Mouse (Mus musculus) lung, postnatal 0 days (tissue): ENCODE results near the gene Micu1. TPM values are rescaled to one million over a fixed set of nuclear protein-coding genes. Genes with fewer than 3 reads are reported as not detected.

Experiments
- ATAC-seq: fragments of 200-750 bp; cut with Nextera tagmentation; 2 replicates; pipeline ENCODE4 v1.8.0; 2017; ENCODE audit warnings: moderate library complexity
- DNase-seq: peaks from one replicate; pipeline ENCODE4 v3.0.0-alpha.2; 2016; ENCODE audit warnings: low spot score
- H3K27ac ChIP-seq: fragments of 300-500 bp; sonication (generic); 2 replicates; pipeline ENCODE4 v1.5.1; 2014; ENCODE audit warnings: antibody characterized with exemption, mild to moderate bottlenecking, low read length, mixed read lengths
- H3K27me3 ChIP-seq: fragments of 300-500 bp; sonication (generic); replicated peaks from 2 replicates; pipeline ENCODE4 v1.6.1; 2014; ENCODE audit warnings: low read length, mixed read lengths; ENCODE audit not compliant: insufficient read depth
- H3K36me3 ChIP-seq: fragments of 300-500 bp; sonication (generic); 2 replicates; pipeline ENCODE4 v1.6.1; 2014; ENCODE audit warnings: low read length, mixed read lengths; ENCODE audit not compliant: insufficient read depth
- H3K4me1 ChIP-seq: fragments of 300-500 bp; sonication (generic); 2 replicates; pipeline ENCODE4 v1.6.1; 2014; ENCODE audit warnings: antibody characterized with exemption, low read depth, low read length, mixed read lengths; ENCODE audit not compliant: insufficient read depth
- H3K4me2 ChIP-seq: fragments of 300-500 bp; sonication (generic); replicated peaks from 2 replicates; pipeline ENCODE4 v1.6.1; 2014; ENCODE audit warnings: low read depth, mild to moderate bottlenecking, low read length, moderate library complexity, mixed read lengths
- H3K4me3 ChIP-seq: fragments of 300-500 bp; sonication (generic); 2 replicates; pipeline ENCODE4 v1.5.1; 2014; ENCODE audit warnings: low read depth, low read length
- H3K9ac ChIP-seq: fragments of 300-500 bp; sonication (generic); replicated peaks from 2 replicates; pipeline ENCODE4 v1.6.1; 2014; ENCODE audit warnings: low read depth, mild to moderate bottlenecking
- H3K9me3 ChIP-seq: fragments of 300-500 bp; sonication (generic); 2 replicates; pipeline ENCODE4 v1.6.1; 2016; ENCODE audit warnings: low read length, mixed read lengths
- CTCF ChIP-seq: IDR thresholded peaks from 2 replicates; pipeline ENCODE4 v1.5.1; 2016; ENCODE audit warnings: antibody characterized with exemption, mild to moderate bottlenecking
- EP300 ChIP-seq: IDR thresholded peaks from 2 replicates; pipeline ENCODE4 v1.6.1; 2016; ENCODE audit warnings: antibody characterized with exemption, mild to moderate bottlenecking, control low read depth
- WGBS: fragments of 180-500 bp; shearing (Covaris S2); extraction: QIAGEN DNeasy Blood & Tissue Kit; methylation state at CpG from one replicate; pipeline ENCODE4 v1.1.7; 2014; 5-methylcytosine and 5-hydroxymethylcytosine counted together
- polyA plus RNA-seq: library from polyadenylated mRNA; unstranded; fragments of >200 nt; fragmentation: Nextera tagmentation; extraction: Ambion mirVana; gene quantifications from 2 replicates; pipeline ENCODE4 v1.2.1, GENCODE M21; 2015

The Micu1 gene
- polyA plus RNA-seq, 1 experiment from 2014 or later, result 57.0 TPM

- Histone ChIP-seq H3K4me3 (no peak overlapping the region), H3K27me3 (no peaks in the 10 kb centered on the region), H3K4me2 (no peak overlapping the region), H3K36me3 (no peaks in the 10 kb centered on the region), H3K9me3 (no peaks in the 10 kb centered on the region), H3K9ac (no peak overlapping the region), H3K4me1 (no peaks in the 10 kb centered on the region), H3K27ac (no peak overlapping the region)
- no peak for ATAC-seq
- DNase-seq, result peak; percentile 14
- TF ChIP-seq CTCF (peak; percentile 57), EP300 (no peak)
- WGBS, result 97% methylated on average over 1 of the region's 1 CpGs
Observed at GRCm38 (mm10) chr10:59710246-59710645, 8.0 kb downstream of the Micu1 start.

DNA sequence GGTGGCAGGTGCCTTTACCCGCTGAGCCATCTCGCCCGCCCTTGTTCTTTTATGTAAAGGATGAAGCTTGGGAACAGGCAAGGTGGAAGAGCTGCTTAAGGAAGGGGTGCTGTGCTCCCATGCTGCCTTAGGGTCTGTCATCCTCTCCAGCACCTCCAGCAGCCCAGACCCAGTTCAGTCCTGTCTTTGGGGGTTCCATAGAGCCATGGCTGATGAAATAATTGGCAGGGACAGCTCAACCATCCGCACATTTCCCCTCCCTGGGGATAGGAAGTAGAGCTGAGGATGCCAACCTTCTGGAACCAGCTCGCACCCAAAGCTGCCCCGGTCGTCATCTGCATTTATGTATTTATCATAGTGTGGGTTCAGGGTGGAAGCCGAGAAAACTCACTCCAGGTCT lies 9.8 kb downstream of the Micu1 start:
- Histone ChIP-seq H3K9ac (no peak overlapping the region), H3K9me3 (no peaks in the 10 kb centered on the region), H3K36me3 (no peaks in the 10 kb centered on the region), H3K4me2 (no peak overlapping the region), H3K4me3 (no peak overlapping the region), H3K27me3 (no peaks in the 10 kb centered on the region), H3K27ac (no peak overlapping the region), H3K4me1 (no peaks in the 10 kb centered on the region)
- TF ChIP-seq EP300 (no peak), CTCF (no peak)
- WGBS, result 95% methylated on average over 8 of the region's 8 CpGs
- DNase-seq (no peak), ATAC-seq (no peak)

DNA sequence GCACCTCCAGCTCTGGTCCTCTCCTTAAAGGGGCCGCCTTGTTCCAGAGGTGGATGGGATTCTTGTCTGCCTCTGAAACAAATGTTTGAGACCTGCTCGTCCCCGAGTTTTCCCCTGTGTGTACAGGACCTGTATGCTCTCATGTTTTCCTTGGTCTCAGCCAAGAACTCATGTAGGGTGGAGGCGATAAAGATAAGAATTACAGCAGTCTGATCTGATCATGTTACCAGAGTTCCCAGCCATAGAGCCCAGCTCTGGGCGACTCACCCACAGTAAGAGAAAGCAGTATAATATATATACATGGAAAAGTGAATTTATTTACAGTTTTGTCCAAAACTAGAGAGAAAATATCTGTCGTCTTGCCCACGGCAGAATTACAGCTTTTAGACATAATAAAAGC lies 17.7 kb downstream of the Micu1 start:
- no peak overlapping the region for H3K9ac ChIP-seq
- H3K4me2 ChIP-seq, result no peak overlapping the region
- no peaks in the 10 kb centered on the region for H3K36me3 ChIP-seq
- no peak overlapping the region for H3K27ac ChIP-seq
- H3K9me3 ChIP-seq, result no peaks in the 10 kb centered on the region
- H3K4me1 ChIP-seq, result no peaks in the 10 kb centered on the region; the same call in 1 of the 2 replicates
- no peak overlapping the region for H3K4me3 ChIP-seq
- DNase-seq, result no peak
- no peaks in the 10 kb centered on the region for H3K27me3 ChIP-seq
- WGBS, result 66% methylated on average over 7 of the region's 7 CpGs
- TF ChIP-seq EP300, result no peak
- no peak for TF ChIP-seq CTCF
- no peak for ATAC-seq

DNA sequence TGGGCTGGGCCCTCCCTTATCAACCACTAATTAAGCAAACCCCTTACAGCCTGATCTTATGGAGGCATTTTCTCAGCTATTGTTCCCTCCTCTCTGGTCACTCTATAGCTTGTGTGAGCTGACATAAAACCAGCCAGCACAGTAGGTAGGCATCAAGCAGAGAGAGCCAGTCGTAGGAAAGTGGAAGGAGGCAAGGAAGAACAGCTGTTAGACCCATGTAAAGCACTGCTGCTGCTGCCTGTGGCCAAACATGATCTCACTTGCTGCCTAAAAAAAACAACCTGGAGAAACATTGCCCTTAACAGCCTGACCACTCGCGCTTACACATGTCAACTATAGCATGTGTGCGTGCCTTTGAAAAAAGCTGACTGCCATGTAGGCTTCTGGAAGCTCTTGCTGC lies 19.3 kb downstream of the Micu1 start:
- no peaks in the 10 kb centered on the region for H3K36me3 ChIP-seq
- no peaks in the 10 kb centered on the region for H3K27me3 ChIP-seq
- no peak overlapping the region for H3K27ac ChIP-seq
- H3K4me3 ChIP-seq, result no peak overlapping the region
- DNase-seq, result no peak
- H3K9me3 ChIP-seq, result no peaks in the 10 kb centered on the region
- no peak for ATAC-seq
- no peak overlapping the region for H3K4me2 ChIP-seq
- TF ChIP-seq EP300 (no peak), CTCF (no peak)
- no peak overlapping the region for H3K9ac ChIP-seq
- H3K4me1 ChIP-seq, result no peaks in the 10 kb centered on the region; the same call in 1 of the 2 replicates
- 75% methylated on average over 4 of the region's 4 CpGs for WGBS

DNA sequence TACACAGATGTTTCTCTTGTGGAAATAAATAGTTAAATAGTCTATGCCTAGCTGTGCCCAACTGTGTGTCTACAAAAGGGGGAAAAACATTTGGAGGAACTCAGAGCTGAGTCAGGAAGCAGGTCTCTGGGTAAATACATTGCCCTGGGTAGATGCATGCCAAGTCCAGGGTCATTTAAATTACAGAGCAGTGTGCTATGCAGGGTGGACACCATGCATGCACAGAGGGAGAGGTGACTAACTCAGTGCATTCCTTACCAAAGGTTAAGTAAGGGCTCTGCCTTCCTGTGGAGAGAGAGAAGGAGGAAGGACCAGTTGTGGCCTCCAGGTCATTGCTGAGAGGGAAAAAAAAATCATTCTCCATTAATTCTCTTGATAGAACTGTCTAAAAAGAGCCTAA lies 22.4 kb downstream of the Micu1 start:
- TF ChIP-seq CTCF, result no peak
- TF ChIP-seq EP300, result no peak

DNA sequence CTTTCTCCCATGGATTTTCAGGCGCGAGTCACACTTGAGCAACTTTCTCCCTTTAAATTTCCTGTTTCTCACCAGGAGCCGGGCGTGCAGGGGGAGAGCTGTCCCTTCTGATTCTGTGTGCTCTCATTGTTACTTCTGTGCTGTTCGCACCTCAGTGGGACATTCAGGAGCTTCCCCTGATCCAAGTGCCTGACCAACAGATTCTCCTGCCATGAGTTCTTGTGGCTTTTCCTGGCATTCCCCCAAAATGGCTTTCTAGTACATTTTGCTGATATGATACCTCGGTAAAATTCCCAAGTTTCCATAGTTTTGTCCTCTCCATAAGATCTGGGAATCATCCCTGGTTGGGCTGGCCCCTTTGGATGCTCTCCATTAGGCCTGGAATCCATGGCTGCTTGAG lies 25.0 kb downstream of the Micu1 start:
- Histone ChIP-seq H3K4me1 (no peaks in the 10 kb centered on the region; the same call in 1 of the 2 replicates), H3K27me3 (no peaks in the 10 kb centered on the region), H3K4me2 (no peak overlapping the region), H3K27ac (no peak overlapping the region), H3K9me3 (no peaks in the 10 kb centered on the region), H3K4me3 (no peak overlapping the region), H3K9ac (no peak overlapping the region), H3K36me3 (peaks cover 7% of the 10 kb centered on the region; the same call in 1 of the 2 replicates)
- 65% methylated on average over 6 of the region's 6 CpGs for WGBS
- DNase-seq (no peak), ATAC-seq (no peak)
- no peak for TF ChIP-seq EP300
- no peak for TF ChIP-seq CTCF

More for the DNA sequence above, 22.4 kb downstream of the Micu1 start:
- Histone ChIP-seq H3K27me3 (no peaks in the 10 kb centered on the region), H3K27ac (no peak overlapping the region), H3K4me3 (no peak overlapping the region), H3K4me1 (no peaks in the 10 kb centered on the region; the same call in 1 of the 2 replicates), H3K4me2 (no peak overlapping the region), H3K9ac (no peak overlapping the region), H3K36me3 (peaks cover 7% of the 10 kb centered on the region; the same call in 1 of the 2 replicates), H3K9me3 (no peaks in the 10 kb centered on the region)
- ATAC-seq (peak; percentile 58), DNase-seq (no peak)

GRCm38 (mm10) chr10:59729261-59729660 lies 27.0 kb downstream of the Micu1 start:
- Histone ChIP-seq H3K9ac (no peak overlapping the region), H3K4me2 (no peak overlapping the region), H3K36me3 (peaks cover 7% of the 10 kb centered on the region; the same call in 1 of the 2 replicates), H3K27ac (no peak overlapping the region), H3K4me3 (no peak overlapping the region), H3K27me3 (no peaks in the 10 kb centered on the region), H3K4me1 (no peaks in the 10 kb centered on the region; the same call in 1 of the 2 replicates), H3K9me3 (no peaks in the 10 kb centered on the region)
- ATAC-seq (no peak), DNase-seq (no peak)
- TF ChIP-seq CTCF (no peak), EP300 (no peak)
- 88% methylated on average over 9 of the region's 9 CpGs for WGBS
